Mouse (Mus musculus) right cerebral cortex, postnatal 4 days (tissue): Measurements from ENCODE around the gene Dok5.

Experiments
- DNase-seq: peaks from one replicate; pipeline ENCODE4 v3.0.0-alpha.2; 2022

Gene Dok5

DNA sequence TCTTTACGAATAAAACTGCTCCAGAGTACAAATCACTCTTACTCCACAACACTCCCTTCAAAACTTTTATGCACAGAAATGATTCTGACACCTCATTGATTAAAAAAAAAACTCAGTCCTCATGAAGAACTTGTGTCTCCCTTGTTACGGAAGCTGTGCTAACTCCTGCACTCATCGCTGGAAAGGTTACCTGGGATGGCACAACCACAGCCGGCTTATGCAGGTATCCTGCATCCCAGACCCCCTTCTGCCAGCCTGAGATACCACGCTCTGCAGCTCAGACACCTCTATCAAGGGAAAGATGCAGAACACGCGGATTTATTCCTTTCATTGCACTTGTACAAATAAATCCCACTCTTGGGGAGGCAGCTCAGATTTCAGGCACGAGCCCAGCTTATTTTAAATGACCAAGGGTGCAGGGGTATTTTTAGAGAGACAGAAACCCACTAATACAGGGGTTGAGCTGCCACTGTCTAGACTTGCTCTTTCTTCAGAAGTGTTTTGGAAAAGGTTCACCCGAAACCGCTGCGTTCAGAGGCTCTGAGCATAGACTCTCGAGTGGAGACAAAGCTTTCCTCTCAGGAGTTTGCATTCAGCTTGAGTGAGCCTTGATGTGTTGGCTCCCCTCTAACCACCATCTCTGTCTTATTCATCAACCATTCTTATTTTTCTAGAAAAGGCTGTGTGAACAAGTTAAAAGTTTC is 76.1 kb downstream of the Dok5 start:
- no peak for DNase-seq

DNA sequence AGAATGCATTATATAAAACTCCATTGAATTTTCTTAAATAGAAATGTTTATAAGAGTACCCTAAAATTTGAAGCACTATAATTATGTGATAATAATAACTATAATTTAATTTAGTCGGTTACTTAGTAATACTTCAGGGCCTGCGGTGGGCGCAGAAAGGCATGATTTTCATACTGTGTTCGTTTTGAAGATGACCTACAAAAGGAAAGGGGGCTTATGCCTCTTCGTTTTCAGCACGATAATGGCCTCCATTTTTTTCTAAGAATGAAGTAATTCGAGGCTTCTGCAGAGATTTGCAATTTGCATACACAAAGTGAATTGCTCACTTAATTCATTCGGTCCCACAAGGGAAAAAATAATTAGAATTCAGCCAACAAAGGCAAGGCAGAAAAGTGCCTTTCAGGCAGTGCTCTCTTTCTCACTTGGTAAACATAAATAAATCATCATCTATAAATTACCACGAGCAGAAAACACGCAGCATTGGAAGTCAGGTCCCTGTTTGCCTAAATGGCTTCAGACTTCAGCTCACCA is 76.7 kb downstream of the Dok5 start:
- DNase-seq, result no peak

- DNase-seq, result no peak
These were observed 79.7 kb downstream of the Dok5 start for GRCm38 (mm10) chr2:170811356-170811755.

- no peak for DNase-seq
These were observed 84.7 kb downstream of the Dok5 start for GRCm38 (mm10) chr2:170816302-170816701.

DNA sequence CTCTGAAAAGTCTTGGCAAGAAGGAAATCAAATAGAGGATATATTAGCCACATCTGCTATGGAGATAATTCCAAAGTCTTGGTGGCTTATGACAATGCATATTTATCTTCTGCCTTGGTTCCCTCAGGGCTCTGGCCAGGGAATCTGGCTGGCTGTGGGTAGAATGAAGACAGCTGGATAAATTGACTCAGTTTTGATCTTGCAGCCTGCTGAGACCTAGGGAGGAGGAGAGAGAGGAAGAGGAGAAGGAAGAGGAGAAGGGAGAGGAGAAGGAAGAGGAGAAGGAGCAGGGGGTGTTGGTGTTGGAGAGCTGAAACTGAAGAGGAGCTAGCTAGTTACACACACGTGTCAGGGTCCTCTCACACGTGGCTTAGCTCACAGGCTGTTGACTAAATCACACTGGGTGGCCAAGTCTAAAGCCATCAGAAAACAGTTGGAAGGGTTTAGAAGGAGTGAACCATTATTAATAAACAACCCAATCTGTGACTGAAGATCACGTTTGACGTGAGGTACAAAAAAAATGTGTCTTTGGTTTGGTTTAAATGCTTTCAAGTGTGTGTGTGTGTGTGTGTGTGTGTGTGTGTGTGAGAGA is 85.6 kb downstream of the Dok5 start:
- DNase-seq, result no peak

- no peak for DNase-seq
These were observed 95.3 kb downstream of the Dok5 start for GRCm38 (mm10) chr2:170826821-170827441.

DNA sequence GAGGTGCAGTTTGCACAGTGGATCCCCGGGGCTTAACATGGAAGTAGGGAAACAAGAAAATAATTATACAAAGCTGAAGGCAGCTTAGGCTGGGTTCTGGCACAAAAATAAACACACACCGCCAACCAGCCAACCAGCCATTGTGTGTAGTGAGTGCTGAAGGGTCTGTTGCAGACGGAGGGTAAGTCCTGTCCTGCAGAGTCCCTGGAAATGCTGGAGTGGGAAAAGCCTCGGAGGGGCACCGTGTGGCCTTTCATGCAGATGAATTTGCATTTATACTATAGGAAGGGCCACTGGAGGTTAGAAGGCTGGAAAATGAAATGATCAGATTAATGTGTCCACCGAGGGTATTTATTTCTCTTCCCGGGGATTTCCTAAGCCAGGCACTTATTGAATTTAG is 97.2 kb downstream of the Dok5 start:
- DNase-seq, result no peak

GRCm38 (mm10) chr2:170829191-170829611 is 97.6 kb downstream of the Dok5 start:
- no peak for DNase-seq

GRCm38 (mm10) chr2:170829988-170830387 is 98.4 kb downstream of the Dok5 start:
- no peak for DNase-seq

DNA sequence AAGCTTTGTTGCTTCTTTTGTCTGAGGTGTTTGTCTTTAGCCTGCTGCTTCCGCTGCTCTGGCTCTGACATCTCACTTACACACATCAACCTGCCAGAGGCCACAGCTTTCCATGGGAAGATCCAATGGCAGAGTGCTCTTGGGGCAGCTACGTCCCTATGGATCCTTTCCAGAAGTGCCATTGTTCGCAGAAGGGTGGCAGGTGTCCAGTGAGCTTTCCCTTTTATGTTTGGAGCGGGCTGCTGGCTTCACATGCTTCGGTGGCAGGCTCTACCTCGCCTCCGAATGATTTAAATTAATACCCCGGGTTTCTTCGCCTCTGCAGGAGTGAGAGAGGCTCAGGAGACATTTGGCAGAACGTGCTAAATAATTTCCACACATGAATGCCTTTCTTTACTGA is 105.3 kb downstream of the Dok5 start:
- no peak for DNase-seq

DNA sequence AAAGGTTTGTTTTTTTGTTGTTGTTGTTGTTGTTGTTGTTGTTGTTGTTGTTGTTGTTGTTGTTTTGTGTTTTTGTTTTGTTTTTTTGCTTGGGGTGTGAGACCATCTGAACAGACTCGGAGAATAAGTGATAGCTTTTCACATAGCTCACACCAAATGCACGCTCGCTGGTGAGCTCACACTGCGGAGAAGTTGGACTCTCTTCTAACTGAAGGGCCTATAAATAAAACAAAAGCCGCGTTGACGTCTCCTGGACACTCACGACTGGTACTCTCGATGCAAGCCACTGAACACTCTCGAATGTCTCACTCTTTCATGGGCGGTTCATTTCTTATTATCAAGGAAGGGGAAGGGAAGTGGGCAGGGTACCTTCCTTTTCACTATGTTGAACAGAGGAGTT is 105.8 kb downstream of the Dok5 start:
- DNase-seq, result no peak

DNA sequence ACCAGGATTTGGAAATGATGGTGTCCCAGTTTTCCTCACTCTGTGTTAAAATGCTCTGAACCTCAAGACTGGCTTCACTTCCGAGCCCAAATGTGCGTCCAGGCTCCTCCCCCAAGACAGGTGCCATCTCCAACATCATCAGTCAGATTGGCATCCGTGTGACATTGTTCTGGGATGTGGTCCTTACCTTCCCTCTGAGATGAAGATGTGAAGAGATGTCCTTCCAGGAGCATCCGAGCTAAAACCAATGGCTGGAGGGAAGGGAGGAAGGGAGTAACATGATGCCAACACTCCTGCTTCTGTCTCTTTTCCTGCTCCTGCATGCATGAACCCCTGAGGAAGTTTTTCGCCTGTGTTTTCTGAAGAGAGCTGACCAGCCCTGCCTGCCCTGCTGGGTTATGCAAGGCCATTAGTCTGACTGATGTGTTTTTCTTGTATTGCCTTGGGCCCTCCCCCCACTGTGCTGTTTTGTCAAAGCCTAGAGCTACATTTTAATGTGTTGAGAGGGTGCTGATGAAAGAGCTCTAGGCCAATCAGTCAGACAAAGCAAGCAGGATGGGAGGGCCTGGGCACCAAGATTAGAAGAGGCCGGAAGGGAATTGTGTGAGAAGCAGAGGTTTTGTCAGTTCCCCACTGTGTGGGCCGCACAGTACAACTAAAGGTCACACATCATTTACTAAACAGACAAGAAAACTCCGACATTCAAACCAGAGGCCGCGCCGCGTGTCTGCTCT is 106.4 kb downstream of the Dok5 start:
- no peak for DNase-seq

DNA sequence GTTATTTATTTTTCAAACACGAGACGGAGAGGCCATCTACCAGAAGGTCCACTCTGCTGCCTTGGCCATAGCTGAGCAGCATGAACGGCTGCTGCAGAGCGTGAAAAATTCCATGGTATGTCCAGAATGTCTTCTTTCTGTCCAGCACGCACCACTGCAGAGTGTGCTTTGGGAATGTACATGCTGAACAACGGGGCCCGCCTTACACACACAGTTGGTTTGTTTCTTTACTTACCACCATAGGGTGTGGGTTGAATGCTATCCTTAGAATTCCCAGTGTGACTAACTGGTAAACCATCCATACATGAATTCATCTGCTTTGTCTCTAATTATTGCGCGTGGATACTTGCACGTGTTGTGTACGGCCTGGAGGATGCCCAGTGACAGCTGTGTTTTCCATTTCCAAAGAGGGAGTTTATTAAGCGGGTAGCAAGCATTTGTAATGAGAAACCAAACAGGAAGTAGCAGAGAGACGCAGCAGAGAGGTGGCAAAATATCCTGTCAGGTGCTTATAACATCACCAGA is 109.9 kb downstream of the Dok5 start:
- DNase-seq, result no peak

DNA sequence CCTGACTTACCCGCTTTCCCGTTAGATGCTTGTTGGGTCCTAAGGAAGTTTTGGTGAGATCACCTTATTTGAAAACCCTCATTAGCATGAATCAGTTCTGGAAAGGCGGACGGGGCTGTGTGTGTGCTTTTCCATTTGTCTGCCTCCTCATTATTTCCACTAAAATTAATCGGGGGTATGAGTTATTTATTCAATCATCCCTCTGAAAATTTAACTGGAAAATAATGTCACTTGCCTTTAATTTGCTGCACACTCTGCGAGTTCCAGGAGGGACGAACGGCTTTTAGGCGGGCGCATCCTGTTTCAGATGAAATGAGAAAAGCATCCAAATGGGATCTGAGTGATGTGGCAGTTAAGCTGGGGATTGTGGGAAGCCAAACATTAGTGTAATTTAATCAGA is 113.9 kb downstream of the Dok5 start:
- DNase-seq, result no peak

- no peak for DNase-seq
These were observed 118.5 kb downstream of the Dok5 start for GRCm38 (mm10) chr2:170850058-170850457.

- DNase-seq, result no peak
These were observed 120.7 kb downstream of the Dok5 start for GRCm38 (mm10) chr2:170852337-170852736.

GRCm38 (mm10) chr2:170855210-170855609 is 123.6 kb downstream of the Dok5 start:
- peak; percentile 47 for DNase-seq

GRCm38 (mm10) chr2:170856085-170856484 is 124.5 kb downstream of the Dok5 start:
- DNase-seq, result peak; percentile 42

GRCm38 (mm10) chr2:170857507-170857906 is 125.9 kb downstream of the Dok5 start:
- DNase-seq, result no peak

GRCm38 (mm10) chr2:170858640-170859039 is 127.0 kb downstream of the Dok5 start:
- DNase-seq, result no peak

DNA sequence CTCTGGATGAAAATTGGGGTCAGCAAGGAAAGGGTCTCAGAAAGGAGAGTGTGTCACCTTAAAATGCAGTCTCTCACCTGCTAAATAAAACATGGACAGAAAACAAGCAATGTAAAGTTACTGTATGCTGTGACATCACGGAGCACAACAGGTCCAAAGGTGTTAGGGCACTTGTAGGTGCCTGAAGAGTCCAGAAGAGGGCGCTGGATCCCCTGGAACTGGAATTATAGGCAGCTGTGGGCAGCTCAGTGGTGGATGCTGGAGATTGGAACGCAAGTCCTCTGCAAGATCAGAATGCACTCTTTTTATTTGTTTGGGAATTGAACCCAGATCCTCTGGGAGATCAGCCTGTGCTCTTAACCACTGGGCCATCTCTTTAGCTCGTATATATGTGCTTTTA is 129.0 kb downstream of the Dok5 start:
- DNase-seq, result no peak

GRCm38 (mm10) chr2:170862799-170863198 is 131.2 kb downstream of the Dok5 start:
- DNase-seq, result no peak

- no peak for DNase-seq
These were observed 131.6 kb downstream of the Dok5 start for GRCm38 (mm10) chr2:170863201-170863600.
